Mouse (Mus musculus) CD4-positive, CD25-positive, alpha-beta regulatory T cell (primary cell): ENCODE measurements around the gene Fpr2. TPM values are rescaled to one million over a fixed set of nuclear protein-coding genes. Genes with fewer than 3 reads are reported as not detected.

ENCODE experiments used
- polyA plus RNA-seq: library from polyadenylated mRNA; unstranded; fragments of 100-300 nt; shearing (Covaris generic); gene quantifications from one replicate; pipeline ENCODE4 v1.2.1, GENCODE M21; 2017

Gene Fpr2
- polyA plus RNA-seq: not detected

GRCm38 (mm10) chr17:17887774-17888248 is at the start of gene Fpr2, which contains the start of gene Fpr3:
Fpr2 (plus strand) TSS chr17:17887824.
Fpr3 (plus strand) TSS chr17:17887852.

GRCm38 (mm10) chr17:17855064-17855838 is 32.4 kb upstream of the Fpr2 start, which contains the start of gene Has1:
Has1 (minus strand) TSS chr17:17855205.

GRCm38 (mm10) chr17:17883840-17884239 is 3.8 kb upstream of the Fpr2 start, which contains the start of gene Fpr1:
Fpr1 (minus strand) TSS chr17:17883940.

Other genes starting within 250 kb of the Fpr2 start
- gene Vmn2r90, start 184.1 kb upstream of the Fpr2 start, polyA plus RNA-seq: not detected
- 4.0 TPM for gene Spaca6, start 60.7 kb upstream of the Fpr2 start, polyA plus RNA-seq
- not detected for gene Has1, start 32.6 kb upstream of the Fpr2 start, polyA plus RNA-seq
- 0.13 TPM for gene Fpr1, start 3.9 kb upstream of the Fpr2 start, polyA plus RNA-seq
- gene Fpr3, start within 50 bp of the Fpr2 start, polyA plus RNA-seq: not detected
- not detected for gene Fpr-rs4, start 133.9 kb downstream of the Fpr2 start, polyA plus RNA-seq
- gene Vmn2r124, start 161.6 kb downstream of the Fpr2 start, polyA plus RNA-seq: 0.02 TPM
- gene Vmn2r91, start 197.2 kb downstream of the Fpr2 start, polyA plus RNA-seq: not detected